Mouse (Mus musculus) thymus, adult 2 months (tissue): ENCODE data around the gene Qrfp.

Source experiments
- CTCF ChIP-seq: fragments of 200-500 bp; IDR thresholded peaks from 2 replicates; pipeline ENCODE4 v1.5.1; 2012; ENCODE audit warnings: mild to moderate bottlenecking, control low read depth, low read length, moderate library complexity, borderline replicate concordance; ENCODE audit not compliant: control insufficient read depth, poor library complexity, insufficient read depth; ENCODE audit errors: extremely low read depth
- POLR2A ChIP-seq: fragments of 200-500 bp; IDR thresholded peaks from 2 replicates; pipeline ENCODE4 v1.6.1; 2012; ENCODE audit warnings: mild to moderate bottlenecking, low read length, control low read depth, moderate library complexity; ENCODE audit not compliant: control insufficient read depth, poor library complexity, insufficient read depth; ENCODE audit errors: extremely low read depth

- TF ChIP-seq POLR2A (no peak), CTCF (no peak)
Measured at GRCm38 (mm10) chr2:31855991-31856390, 45.6 kb upstream of the Qrfp start.
